Mouse (Mus musculus) spleen, adult 2 months (tissue): Measurements from ENCODE around the gene Tmem221.
A peak's percentile ranks its signal among the peaks of the same experiment; 100 is the strongest.
"Not testable (repeated sequence)": the region's sequence is repeated elsewhere in the genome, so short reads cannot be mapped to it uniquely, and the experiment has no call there.

ENCODE experiments used
- CTCF ChIP-seq: fragments of 200-500 bp; IDR thresholded peaks from 2 replicates; pipeline ENCODE4 v1.5.1; 2011; ENCODE audit warnings: mild to moderate bottlenecking, inconsistent platforms; ENCODE audit not compliant: insufficient read depth, insufficient read length, insufficient replicate concordance; ENCODE audit errors: extremely low read depth
- POLR2A ChIP-seq: fragments of 200-500 bp; IDR thresholded peaks from 2 replicates; pipeline ENCODE4 v1.6.1; 2011; ENCODE audit warnings: low read depth, low read length, inconsistent platforms

DNA sequence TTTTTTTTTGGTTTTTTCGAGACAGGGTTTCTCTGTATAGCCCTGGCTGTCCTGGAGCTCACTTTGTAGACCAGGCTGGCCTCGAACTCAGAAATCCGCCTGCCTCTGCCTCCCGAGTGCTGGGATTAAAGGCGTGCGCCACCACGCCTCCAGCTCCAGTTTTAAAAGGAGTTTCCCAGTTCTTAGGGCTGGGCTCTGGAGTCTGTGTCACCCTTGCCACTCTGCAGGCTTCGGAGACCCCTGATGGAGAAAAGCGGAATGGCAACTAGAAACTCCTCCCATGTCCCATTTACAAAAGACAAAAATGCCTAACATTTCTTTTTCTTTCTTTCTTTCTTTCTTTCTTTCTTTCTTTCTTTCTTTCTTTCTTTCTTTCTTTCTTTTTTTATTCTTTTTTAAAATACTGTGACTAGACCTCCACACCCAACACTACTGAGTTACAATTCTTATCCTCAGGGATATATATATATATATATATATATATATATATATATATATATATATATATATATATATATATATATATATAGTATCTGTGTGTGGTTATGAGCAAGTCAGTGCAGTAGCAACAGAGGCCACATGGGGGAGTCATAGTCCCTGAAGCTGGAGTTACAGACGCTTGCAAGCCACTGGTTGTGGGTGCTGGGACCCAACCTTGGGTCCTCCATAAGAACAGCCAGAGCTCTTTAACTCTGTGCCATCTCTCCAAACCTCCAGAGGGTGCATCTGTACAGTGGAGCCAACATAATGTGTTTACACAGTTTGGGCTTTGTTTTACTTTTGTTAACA, 39.4 kb downstream of the Tmem221 start:
- TF ChIP-seq POLR2A: not testable (repeated sequence)
- peak; percentile 38; the same call in 1 of the 2 replicates for TF ChIP-seq CTCF
